Mouse (Mus musculus) forebrain, embryonic 11.5 days (tissue): Measurements from ENCODE around the gene Ly6g5c. TPM values are rescaled to one million over a fixed set of nuclear protein-coding genes. Genes with fewer than 3 reads are reported as not detected.

Source experiments
- ATAC-seq: fragments of 200-750 bp; cut with Nextera tagmentation; replicated peaks from 2 replicates; pipeline ENCODE4 v1.8.0; 2017; ENCODE audit warnings: moderate TSS enrichment; ENCODE audit not compliant: low FRiP score
- DNase-seq: peaks from one replicate; pipeline ENCODE4 v3.0.0-alpha.2; 2017; ENCODE audit warnings: low spot score
- H3K27ac ChIP-seq: fragments of 300-500 bp; sonication (generic); 2 replicates; pipeline ENCODE4 v1.5.1; 2014; ENCODE audit warnings: low read depth, low read length
- H3K27me3 ChIP-seq: fragments of 300-500 bp; sonication (generic); 2 replicates; pipeline ENCODE4 v1.6.1; 2014; ENCODE audit warnings: mild to moderate bottlenecking, low read length, mixed read lengths; ENCODE audit not compliant: control insufficient read depth, insufficient read depth
- H3K36me3 ChIP-seq: fragments of 300-500 bp; sonication (generic); 2 replicates; pipeline ENCODE4 v1.6.1; 2014; ENCODE audit warnings: mild to moderate bottlenecking, low read length, moderate library complexity, mixed read lengths; ENCODE audit not compliant: control insufficient read depth, insufficient read depth
- H3K4me1 ChIP-seq: fragments of 300-500 bp; sonication (generic); replicated peaks from 2 replicates; pipeline ENCODE4 v1.6.1; 2014; ENCODE audit warnings: low read length, mixed read lengths; ENCODE audit not compliant: control insufficient read depth, insufficient read depth
- H3K4me2 ChIP-seq: fragments of 300-500 bp; sonication (generic); 2 replicates; pipeline ENCODE4 v1.6.1; 2014; ENCODE audit warnings: low read depth, mild to moderate bottlenecking, low read length, moderate library complexity, mixed read lengths; ENCODE audit not compliant: severe bottlenecking
- H3K4me3 ChIP-seq: fragments of 300-500 bp; sonication (generic); 2 replicates; pipeline ENCODE4 v1.5.1; 2014; ENCODE audit warnings: low read depth, low read length
- H3K9ac ChIP-seq: fragments of 300-500 bp; sonication (generic); 2 replicates; pipeline ENCODE4 v1.6.1; 2014; ENCODE audit warnings: low read length
- H3K9me3 ChIP-seq: fragments of 300-500 bp; sonication (generic); 2 replicates; pipeline ENCODE4 v1.6.1; 2016; ENCODE audit warnings: low read length, mixed read lengths; ENCODE audit not compliant: control insufficient read depth
- WGBS: fragments of 180-500 bp; shearing (Covaris S2); extraction: QIAGEN DNeasy Blood & Tissue Kit; methylation state at CpG from one replicate; pipeline ENCODE4 v1.1.7; 2014; 5-methylcytosine and 5-hydroxymethylcytosine counted together
- polyA plus RNA-seq: library from polyadenylated mRNA; unstranded; fragments of >200 nt; fragmentation: Nextera tagmentation; extraction: Ambion mirVana; gene quantifications from 2 replicates; pipeline ENCODE4 v1.2.1, GENCODE M21; 2014

Gene Ly6g5c
- polyA plus RNA-seq, 1 experiment from 2014 or later = not detected

DNA sequence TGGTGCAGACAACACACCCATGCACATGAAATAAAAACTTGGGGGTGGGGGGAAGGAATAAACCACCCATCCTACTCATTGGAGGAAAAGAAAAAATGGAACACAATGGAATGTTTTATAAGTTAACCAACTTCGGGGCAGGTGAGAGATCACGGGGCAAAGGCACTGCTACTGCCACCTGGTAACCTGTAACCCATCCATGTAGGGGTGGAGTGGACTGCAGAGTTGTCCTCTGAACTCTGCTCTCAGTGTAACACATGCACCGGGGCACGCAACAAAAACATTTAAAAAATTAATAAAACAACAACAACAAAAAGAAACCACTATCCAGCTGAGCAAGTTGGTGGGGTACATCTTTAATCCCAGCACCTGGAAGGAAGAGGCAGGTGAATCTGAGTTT is 44.0 kb downstream of the Ly6g5c start:
- Histone ChIP-seq H3K27me3 (no peaks in the 10 kb centered on the region), H3K36me3 (peaks cover 65% of the 10 kb centered on the region), H3K9me3 (no peaks in the 10 kb centered on the region), H3K4me1 (no peaks in the 10 kb centered on the region), H3K4me2 (no peak overlapping the region), H3K9ac (no peak overlapping the region), H3K27ac (no peak overlapping the region), H3K4me3 (no peak overlapping the region)
- WGBS = 97% methylated on average over 4 of the region's 4 CpGs
- no peak for DNase-seq
- no peak for ATAC-seq

DNA sequence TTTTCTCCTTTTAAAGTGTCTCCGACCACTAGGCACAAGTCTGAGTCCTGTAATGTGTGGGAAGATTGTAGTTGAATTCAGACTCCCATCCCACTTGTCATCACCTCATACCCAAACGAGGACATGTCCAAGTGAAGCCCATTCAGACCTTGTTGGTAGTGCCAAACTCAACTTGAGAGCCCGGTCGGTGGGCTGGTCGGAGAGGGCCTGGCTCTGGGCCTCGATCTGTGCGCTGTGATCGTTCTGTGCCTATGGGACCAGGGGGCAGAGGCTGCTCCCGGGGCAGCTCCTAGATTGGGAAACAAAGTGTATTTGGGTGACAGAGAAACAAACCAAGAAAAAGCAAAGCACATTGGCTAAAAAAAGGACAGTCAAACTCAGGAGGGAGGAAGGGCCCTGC is 45.0 kb downstream of the Ly6g5c start:
- 93% methylated on average over 9 of the region's 9 CpGs for WGBS

DNA sequence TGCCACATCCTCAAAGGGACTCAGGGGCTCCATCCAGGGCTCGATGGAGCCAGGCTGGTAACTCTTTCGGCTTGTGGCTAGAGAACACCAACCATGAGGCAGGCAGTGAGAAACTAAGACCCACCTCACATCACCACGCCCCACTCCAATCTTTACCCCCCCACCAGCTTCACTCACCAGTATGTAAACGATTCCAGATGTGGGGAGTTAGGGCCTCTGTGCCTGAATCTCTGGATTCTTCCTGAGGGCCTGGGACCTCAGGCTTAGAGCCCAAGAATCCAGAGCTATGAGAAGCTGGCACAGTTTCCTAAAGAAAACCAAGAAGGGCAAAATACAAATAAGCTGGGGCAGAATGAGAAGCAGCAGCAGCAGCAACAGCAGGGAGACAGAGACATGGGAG is 45.9 kb downstream of the Ly6g5c start:
- Histone ChIP-seq H3K9me3 (no peaks in the 10 kb centered on the region), H3K27me3 (no peaks in the 10 kb centered on the region), H3K27ac (no peak overlapping the region), H3K4me2 (no peak overlapping the region), H3K4me3 (no peak overlapping the region), H3K9ac (no peak overlapping the region), H3K4me1 (no peaks in the 10 kb centered on the region), H3K36me3 (peaks cover 81% of the 10 kb centered on the region)
- 90% methylated on average over 4 of the region's 4 CpGs for WGBS
- ATAC-seq (no peak), DNase-seq (no peak)

More for the DNA sequence above, 45.0 kb downstream of the Ly6g5c start:
- Histone ChIP-seq H3K36me3 (peaks cover 74% of the 10 kb centered on the region), H3K4me2 (no peak overlapping the region), H3K27me3 (no peaks in the 10 kb centered on the region), H3K4me3 (no peak overlapping the region), H3K27ac (no peak overlapping the region), H3K4me1 (no peaks in the 10 kb centered on the region), H3K9me3 (no peaks in the 10 kb centered on the region), H3K9ac (no peak overlapping the region)
- no peak for ATAC-seq
- peak; percentile 52 for DNase-seq

DNA sequence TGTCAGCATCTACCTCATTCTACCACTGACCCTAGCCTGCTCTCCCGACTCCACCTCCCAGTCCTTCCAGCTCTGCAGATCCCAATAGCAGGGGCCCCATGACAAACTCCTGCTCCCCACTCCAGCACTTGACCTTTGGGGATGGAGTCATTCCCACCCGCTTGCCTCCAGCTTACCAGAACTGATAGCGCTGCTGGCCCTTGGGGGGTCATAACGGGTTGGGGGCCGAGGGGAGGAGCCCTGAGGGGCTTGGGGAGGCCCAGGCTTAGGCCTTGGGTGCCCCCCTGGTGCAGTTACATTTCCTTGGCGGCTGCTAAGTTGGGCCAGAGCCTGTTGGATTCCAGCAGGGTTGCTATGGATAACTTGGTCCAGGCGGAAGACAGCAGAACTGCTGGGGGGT is 46.5 kb downstream of the Ly6g5c start:
- WGBS = 87% methylated on average over 7 of the region's 7 CpGs
- DNase-seq (no peak), ATAC-seq (no peak)
- Histone ChIP-seq H3K9me3 (no peaks in the 10 kb centered on the region), H3K4me3 (no peak overlapping the region), H3K27me3 (no peaks in the 10 kb centered on the region), H3K4me1 (no peaks in the 10 kb centered on the region), H3K27ac (no peak overlapping the region), H3K9ac (no peak overlapping the region), H3K4me2 (no peak overlapping the region), H3K36me3 (peaks cover 80% of the 10 kb centered on the region)

DNA sequence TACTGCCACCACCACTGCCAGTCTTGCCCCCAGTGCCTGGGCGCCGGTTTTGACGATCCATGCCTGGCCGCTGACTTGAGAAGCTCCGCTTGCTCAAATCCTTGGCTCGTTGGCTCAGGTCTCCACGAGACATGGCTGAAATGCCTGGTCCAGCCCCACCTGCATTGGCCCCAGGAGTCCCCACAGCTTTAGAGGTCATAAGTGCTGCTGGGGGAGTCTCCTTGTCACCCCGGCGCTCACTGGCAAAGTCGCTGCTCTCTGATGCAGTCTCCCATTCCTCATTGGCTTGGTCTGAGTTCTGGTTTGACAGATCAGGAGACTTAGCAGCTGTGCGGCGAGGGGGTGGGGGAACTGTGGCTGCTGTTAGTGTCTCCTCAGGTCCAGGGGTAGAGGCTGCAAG is 47.4 kb downstream of the Ly6g5c start:
- 93% methylated on average over 12 of the region's 12 CpGs for WGBS
- Histone ChIP-seq H3K9ac (no peak overlapping the region), H3K4me2 (no peak overlapping the region), H3K36me3 (peaks cover 82% of the 10 kb centered on the region), H3K27ac (no peak overlapping the region), H3K4me1 (no peaks in the 10 kb centered on the region), H3K9me3 (no peaks in the 10 kb centered on the region), H3K27me3 (no peaks in the 10 kb centered on the region), H3K4me3 (no peak overlapping the region)
- no peak for ATAC-seq
- peak; percentile 52 for DNase-seq

DNA sequence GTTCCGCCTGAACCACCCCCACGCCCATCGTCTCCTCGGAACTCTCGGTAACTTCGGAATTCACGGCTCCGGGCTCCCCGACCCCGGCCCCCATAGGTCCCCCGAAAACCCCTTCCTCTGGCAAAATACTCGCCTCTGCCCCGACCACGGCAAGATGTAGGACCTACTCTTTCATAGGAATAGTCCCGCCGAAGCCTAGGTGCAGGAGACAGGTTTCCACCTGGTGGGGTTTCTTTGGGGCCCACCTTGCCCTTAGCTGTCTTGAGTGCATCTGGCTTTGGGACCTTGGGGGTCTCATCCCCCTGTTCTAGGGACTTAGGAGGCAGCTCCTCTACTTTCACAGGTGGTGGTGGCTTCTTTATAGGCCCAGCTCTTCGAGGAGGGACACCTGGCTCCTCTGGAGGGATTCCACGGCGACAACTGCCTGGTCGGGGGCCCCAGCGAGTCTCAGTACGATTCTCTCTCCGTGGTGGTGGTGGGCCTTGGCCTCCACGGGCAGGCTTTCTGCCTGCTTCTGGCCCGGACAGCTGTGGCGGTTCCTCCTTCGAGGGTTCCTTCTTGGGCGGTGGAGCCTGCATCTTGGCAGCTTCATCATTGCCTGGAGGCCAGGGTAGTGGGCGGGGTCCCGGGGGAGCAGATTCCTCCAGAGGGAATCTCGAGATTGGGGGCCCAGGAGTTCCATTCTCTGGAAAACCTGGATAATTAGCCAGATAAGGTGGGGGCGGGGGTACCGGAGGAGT is 48.6 kb downstream of the Ly6g5c start:
- H3K4me3 ChIP-seq = no peak overlapping the region
- no peak overlapping the region for H3K9ac ChIP-seq
- H3K36me3 ChIP-seq = peaks cover 85% of the 10 kb centered on the region
- no peaks in the 10 kb centered on the region for H3K9me3 ChIP-seq
- DNase-seq = no peak
- no peaks in the 10 kb centered on the region for H3K27me3 ChIP-seq
- ATAC-seq = no peak
- no peaks in the 10 kb centered on the region for H3K4me1 ChIP-seq
- H3K4me2 ChIP-seq = no peak overlapping the region
- no peak overlapping the region for H3K27ac ChIP-seq
- WGBS = 92% methylated on average over 33 of the region's 33 CpGs

DNA sequence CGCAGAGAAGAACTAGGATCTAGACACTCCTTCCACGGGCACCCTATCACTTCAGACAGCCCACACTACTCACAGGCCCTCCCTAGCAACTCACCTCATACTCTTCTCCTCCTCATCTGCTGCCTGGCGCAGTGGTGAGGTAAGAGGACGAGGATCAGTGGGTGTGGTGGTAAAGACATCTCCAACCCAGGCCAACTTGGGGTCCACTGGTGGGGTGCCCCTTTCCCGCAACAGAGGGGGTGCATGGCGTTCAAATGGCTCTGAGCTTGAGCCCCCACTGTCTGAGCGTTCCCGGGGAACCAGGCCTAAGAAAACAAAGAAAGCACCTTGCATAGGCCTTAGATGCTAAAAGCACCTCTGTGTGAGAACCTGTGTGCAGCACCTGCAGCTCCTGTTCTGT is 49.2 kb downstream of the Ly6g5c start:
- 92% methylated on average over 8 of the region's 8 CpGs for WGBS
- H3K27ac ChIP-seq = no peak overlapping the region
- no peaks in the 10 kb centered on the region for H3K27me3 ChIP-seq
- no peaks in the 10 kb centered on the region for H3K9me3 ChIP-seq
- no peak for DNase-seq
- ATAC-seq = no peak
- H3K4me1 ChIP-seq = no peaks in the 10 kb centered on the region
- no peak overlapping the region for H3K4me2 ChIP-seq
- H3K4me3 ChIP-seq = no peak overlapping the region
- peaks cover 86% of the 10 kb centered on the region for H3K36me3 ChIP-seq
- H3K9ac ChIP-seq = no peak overlapping the region

DNA sequence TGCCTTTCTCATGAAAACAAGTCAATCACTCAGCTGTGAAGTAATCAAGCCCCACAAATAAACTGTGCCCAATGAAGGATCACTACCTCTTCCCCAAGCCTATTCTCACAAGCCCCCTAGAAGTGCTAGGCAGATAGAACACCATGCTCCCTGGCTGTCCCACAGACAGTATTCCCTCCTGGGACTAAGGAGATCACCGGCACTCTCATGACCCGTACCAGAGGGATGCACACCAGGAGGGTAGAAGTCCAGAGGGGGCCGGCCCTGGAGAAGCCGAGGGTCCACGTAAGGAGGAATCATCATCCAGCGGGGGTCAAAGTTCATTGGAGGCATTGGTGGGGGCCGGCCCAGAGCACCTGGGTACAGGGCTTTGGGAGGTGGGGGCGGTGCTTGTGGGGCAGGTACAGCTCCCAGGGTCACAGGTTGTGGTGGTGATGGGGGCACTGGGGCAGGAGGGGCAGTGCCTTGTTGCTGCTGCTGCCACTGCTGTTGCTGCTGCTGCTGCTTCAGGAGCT is 49.6 kb downstream of the Ly6g5c start:
- H3K27ac ChIP-seq = no peak overlapping the region
- no peaks in the 10 kb centered on the region for H3K9me3 ChIP-seq
- ATAC-seq = no peak
- DNase-seq = peak; percentile 50
- H3K4me2 ChIP-seq = no peak overlapping the region
- no peak overlapping the region for H3K9ac ChIP-seq
- H3K4me3 ChIP-seq = no peak overlapping the region
- peaks cover 81% of the 10 kb centered on the region for H3K36me3 ChIP-seq
- H3K27me3 ChIP-seq = no peaks in the 10 kb centered on the region
- WGBS = 95% methylated on average over 8 of the region's 8 CpGs
- H3K4me1 ChIP-seq = peaks cover 3% of the 10 kb centered on the region
